Mouse (Mus musculus) urinary bladder, postnatal 14 days (tissue): ENCODE results near the gene Tecpr2.

Experiments
- DNase-seq: peaks from one replicate; pipeline ENCODE4 v3.0.0; 2021; ENCODE audit warnings: low spot score

Tecpr2 gene

GRCm38 (mm10) chr12:110977896-110978606, 89.0 kb downstream of the Tecpr2 start:
- DNase-seq = no peak

GRCm38 (mm10) chr12:110978607-110979406, 89.7 kb downstream of the Tecpr2 start, which contains the start of gene Ankrd9:
Gene Ankrd9, minus strand, starts transcription at chr12:110979040.
- DNase-seq = peak; percentile 99

GRCm38 (mm10) chr12:110979808-110980207, 90.7 kb downstream of the Tecpr2 start:
- DNase-seq = no peak

GRCm38 (mm10) chr12:110981736-110982135, 92.7 kb downstream of the Tecpr2 start:
- DNase-seq = no peak

- no peak for DNase-seq
These were observed 94.0 kb downstream of the Tecpr2 start for GRCm38 (mm10) chr12:110983083-110983482.

GRCm38 (mm10) chr12:110983714-110984113, 94.7 kb downstream of the Tecpr2 start:
- DNase-seq = no peak

GRCm38 (mm10) chr12:110984598-110984997, 95.5 kb downstream of the Tecpr2 start:
- DNase-seq = no peak

GRCm38 (mm10) chr12:110985141-110985540, 96.1 kb downstream of the Tecpr2 start:
- no peak for DNase-seq

GRCm38 (mm10) chr12:110986536-110987425, 97.7 kb downstream of the Tecpr2 start:
- DNase-seq = no peak

- DNase-seq = no peak
These were observed 100.3 kb downstream of the Tecpr2 start for GRCm38 (mm10) chr12:110989409-110989808.

- DNase-seq = no peak
These were observed 101.4 kb downstream of the Tecpr2 start for GRCm38 (mm10) chr12:110990500-110990899.

- DNase-seq = peak; percentile 87
These were observed 102.5 kb downstream of the Tecpr2 start for GRCm38 (mm10) chr12:110991361-110992127.

- peak; percentile 93 for DNase-seq
These were observed 103.1 kb downstream of the Tecpr2 start for GRCm38 (mm10) chr12:110992128-110992553.

- peak; percentile 51 for DNase-seq
These were observed 103.7 kb downstream of the Tecpr2 start for GRCm38 (mm10) chr12:110992771-110993170.

- no peak for DNase-seq
These were observed 104.2 kb downstream of the Tecpr2 start for GRCm38 (mm10) chr12:110993226-110993625.

GRCm38 (mm10) chr12:110994666-110995065, 105.6 kb downstream of the Tecpr2 start:
- no peak for DNase-seq

GRCm38 (mm10) chr12:110998092-110998491, 109.0 kb downstream of the Tecpr2 start:
- DNase-seq = no peak

GRCm38 (mm10) chr12:110999820-111000219, 110.8 kb downstream of the Tecpr2 start:
- DNase-seq = no peak

GRCm38 (mm10) chr12:111000956-111001355, 111.9 kb downstream of the Tecpr2 start:
- no peak for DNase-seq

GRCm38 (mm10) chr12:111004142-111004541, 115.1 kb downstream of the Tecpr2 start:
- no peak for DNase-seq

GRCm38 (mm10) chr12:111005803-111006202, 116.7 kb downstream of the Tecpr2 start:
- no peak for DNase-seq
